Mouse (Mus musculus) T-cell, adult 2 months (primary cell): ENCODE data around the gene Ppp1r13b.

Experiments used
- DNase-seq: peaks from one replicate; pipeline ENCODE4 v3.0.0; 2022; ENCODE audit warnings: low spot score

Gene Ppp1r13b

DNA sequence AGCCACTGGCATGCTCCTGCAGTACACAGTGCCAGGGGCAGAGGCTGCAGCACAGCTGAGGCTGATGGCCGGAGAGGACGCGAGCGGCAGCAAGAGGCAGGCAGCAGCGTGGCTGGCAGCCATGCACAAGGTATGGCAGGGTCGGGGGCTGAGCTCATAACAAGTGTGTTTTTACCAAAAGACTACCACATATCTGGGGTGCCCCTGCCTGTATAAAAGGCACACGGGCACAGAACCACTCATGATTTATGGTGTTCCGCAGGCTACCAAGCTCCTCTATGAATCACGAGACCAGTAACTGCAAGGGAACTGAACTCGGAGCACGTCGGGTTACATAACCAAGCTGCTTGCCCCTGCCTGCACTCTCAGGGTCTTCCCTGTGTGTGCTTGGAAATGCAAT lies 80.4 kb downstream of the Ppp1r13b start:
- no peak for DNase-seq

DNA sequence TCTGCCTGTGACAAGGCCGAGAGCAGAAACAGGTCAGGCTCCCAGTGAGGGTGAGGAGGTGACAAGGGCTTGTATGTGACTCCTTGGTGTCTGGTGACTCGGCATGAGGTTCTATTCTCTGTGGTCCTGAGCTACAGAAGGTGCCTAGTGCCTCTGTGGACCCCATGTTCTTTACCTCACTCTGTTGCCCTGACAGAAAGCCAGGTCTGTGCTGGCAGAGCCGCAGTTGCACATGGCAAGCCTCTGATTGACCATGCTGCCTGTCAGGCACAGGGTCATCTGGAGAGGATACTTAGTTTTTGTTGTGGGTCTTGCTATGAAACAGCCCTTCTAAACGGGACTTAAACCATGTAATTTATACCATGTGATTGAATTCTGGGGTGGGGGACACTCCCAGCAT lies 86.0 kb downstream of the Ppp1r13b start:
- DNase-seq = no peak

DNA sequence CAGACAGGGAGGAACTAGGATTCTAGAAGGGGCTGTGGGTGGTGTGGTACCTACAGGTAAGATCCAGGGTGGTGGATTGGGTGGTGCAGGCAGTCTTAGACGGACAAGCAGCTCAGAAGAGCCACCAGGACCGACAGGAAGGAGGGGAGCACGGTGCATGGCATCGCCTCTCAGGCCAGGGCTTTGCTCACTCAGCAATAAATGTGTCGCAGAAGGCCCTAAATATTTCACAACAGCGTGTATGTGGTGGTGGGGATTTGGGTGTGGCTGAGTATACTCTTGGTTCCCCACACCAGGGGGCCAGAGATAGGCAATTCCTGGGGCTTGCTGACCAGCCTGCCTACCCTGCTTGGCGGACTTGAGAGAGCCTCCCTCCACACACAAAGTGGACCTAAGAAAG lies 87.2 kb downstream of the Ppp1r13b start:
- DNase-seq = no peak

DNA sequence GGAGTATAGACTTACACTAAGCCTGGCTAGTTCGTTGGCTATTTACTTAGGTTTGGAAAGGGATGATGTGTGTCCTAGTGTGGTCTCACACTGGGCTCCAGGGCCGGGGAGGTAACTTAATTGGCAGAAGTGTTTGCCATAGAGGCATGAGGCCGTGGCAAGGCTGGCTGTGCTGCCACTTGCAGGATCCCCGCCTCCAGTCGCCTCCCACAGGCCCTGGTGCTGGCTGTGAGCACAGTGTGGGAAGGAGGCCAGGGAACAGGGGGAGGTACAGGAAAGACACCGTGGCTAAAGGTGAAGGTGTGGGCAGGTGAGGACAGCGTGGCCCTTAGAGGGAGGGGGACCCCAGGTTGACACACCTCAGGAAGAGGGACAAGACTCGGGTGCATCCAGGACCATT lies 88.0 kb downstream of the Ppp1r13b start:
- DNase-seq = no peak

DNA sequence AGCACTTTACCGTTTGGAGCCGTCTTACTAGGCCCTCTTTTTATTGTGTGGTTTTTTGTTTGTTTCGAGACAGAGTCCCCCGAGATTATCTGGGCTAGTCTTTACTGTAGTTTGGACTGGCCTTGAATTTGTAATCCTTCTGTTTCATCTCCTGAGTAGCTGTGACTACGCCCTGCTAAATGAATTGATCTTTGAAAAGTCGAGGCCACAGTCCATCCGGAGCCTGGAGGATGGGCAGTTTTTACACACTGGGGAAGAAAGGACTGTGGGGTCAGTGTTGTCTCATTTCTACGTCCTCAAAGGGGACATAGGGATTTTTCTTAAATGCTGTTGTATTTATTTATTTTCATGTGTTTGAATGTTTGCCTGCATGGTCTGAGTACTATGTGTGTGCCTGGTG lies 89.9 kb downstream of the Ppp1r13b start:
- no peak for DNase-seq

DNA sequence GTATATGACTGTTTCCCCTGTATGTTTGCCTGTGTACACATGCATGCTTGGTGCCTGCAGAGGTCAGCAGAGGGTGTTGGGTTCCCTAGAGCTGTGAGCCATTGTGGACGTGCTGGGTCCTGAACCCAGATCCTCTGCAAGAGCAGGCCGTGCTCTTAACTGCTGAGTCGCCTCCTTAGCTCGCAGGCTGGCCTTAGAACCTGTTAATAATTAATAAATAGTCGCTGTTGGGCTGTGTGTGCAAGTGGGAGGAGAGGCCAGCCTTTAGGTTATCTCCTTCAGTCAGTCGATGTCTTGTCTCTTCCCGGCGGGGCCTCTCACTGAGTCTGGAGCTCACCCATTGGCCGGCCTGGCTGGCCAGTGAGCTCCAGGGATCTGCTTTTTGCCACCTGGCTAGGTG lies 90.9 kb downstream of the Ppp1r13b start:
- DNase-seq = no peak

DNA sequence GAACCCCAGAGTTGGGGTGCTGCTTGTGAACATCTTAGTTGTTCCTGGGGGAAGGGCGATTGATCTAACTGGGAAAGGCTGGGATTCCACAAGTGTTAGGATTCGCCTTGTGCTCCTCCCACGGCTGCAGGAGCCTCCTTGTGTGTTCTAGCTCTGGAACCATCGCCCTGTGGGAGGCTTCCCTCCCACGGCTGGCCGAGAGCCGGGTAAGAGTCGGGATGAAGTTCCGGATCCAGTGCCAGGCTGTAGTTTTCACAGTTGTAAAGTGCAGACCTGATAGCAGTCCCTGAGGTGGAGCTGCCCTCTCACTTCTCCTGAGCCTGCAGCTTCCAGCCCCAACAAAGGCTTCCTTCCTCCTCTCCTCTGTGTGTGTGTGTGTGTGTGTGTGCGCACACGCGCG lies 91.4 kb downstream of the Ppp1r13b start:
- DNase-seq = no peak

DNA sequence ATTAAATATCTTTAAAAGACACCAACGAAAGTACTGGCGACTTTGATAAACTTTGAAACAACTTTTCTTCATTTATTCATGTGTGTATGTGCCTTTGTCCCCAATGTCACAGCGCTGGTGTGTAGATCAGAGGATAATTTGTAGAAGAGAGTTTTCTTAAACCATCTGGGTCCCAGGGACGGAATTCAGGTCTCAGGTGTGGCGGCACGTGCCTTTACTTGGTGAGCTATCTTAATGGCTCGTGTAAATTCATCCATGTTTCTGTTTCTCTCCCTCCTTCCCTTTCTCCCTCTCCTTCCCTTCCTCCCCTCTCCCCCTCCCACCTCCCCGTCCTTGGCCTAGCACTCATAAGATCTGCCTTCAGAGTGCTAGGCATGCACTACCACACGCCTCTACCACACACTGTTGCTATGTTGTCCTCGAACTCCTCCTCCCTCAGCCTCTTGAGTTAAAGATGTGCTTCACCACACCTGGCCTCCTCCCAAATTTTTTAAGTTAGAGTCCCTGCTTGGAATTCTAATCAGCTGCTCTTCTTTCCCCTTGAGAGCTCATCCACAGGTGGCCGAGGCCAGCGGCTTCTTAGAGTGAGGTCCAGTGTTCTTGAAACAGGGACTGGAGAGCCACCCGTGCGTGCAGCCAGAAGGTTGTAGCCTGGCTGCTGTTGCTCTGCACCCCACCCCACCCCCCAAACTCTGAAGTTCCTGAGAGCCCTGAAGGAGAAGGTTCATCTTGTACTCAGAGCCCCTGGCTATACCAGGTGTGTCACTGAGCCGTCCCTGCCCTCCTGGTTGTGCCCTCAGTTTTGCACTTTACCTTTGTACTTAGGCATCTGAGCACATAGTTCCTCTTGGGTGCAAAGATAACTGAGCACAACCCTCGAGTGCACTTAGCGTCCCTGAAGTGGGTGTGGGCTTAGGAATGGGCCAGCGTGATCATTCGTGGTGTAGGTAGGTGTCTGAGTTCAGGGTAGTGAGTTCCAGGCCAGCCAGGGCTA lies 92.8 kb downstream of the Ppp1r13b start:
- no peak for DNase-seq

DNA sequence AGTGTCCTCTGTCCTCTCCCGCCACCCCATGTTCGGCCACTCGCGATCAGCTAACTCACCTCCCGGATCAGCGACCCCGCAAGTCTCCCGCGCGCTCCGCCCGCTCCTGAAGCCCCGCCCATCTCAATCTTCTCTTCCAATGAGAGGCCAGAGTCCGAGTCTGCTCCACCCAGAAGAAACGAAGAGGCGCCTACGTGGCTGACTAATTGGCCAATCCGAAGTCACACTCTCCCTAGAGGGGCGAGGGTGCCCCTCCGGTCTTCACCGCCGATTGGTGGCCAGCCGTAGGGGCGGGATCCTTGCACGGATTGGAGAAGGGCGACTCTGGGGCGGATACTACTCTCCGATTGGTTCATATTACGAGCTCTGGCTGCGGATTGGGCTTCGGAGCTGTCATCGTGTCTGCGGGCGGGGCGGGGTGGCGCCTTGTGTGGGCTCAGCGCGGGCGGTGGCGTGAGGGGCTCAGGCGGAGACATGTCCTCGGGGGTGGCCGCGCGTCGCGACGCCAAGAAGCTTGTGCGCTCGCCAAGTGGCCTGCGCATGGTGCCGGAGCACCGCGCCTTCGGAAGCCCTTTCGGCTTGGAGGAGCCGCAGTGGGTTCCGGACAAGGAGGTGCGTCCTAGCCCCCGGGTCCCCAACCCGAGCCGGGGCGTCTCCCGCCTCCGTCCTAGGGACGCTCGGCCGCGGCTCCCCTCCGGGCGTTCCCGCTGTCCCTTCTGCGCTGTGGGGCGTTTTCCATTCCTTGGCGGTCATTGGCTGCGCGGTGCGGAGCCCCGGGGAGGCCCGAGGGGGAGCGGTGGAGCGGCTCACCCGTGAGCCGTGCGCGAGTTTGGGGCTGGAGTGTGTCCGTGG lies 93.9 kb downstream of the Ppp1r13b start, which contains the start of the genes Xrcc3 and Zfyve21:
Gene Xrcc3 (minus strand): TSS at position 108 of the 852 bp plus-strand sequence.
Gene Zfyve21 (plus strand): TSS at position 405 of the 852 bp plus-strand sequence.
- peak; percentile 99 for DNase-seq

DNA sequence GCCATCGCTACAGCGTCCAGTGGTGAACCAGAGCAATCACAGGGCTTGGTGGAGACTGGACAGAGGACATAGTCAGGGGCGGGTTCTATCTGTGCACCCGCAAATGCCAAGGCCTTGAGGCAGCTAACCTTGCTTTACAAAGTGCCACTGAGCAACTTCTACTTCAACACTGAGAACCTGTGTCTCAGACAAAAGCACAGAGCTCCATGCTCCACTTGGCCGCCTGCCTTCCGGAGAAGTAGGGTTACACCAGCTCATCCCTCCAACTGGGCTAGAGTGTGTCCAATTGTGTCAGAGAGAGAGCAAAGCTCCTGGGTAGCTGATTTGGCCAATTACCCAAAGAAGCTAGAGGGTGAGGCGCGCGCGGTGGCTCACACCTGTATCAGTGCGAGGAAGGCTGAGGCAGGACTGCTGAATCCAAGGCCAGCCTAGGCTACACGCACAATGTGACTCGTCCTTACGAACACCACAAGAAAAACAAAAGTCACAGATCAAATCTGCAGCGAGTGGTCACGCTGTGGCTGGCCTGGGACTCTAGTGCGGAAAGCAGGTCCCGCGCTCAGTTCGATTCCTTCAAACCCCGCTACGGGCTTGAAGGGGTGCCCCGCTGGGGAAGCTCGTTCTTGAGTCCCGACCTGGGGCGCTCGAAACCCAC lies 94.7 kb downstream of the Ppp1r13b start:
- no peak for DNase-seq

DNA sequence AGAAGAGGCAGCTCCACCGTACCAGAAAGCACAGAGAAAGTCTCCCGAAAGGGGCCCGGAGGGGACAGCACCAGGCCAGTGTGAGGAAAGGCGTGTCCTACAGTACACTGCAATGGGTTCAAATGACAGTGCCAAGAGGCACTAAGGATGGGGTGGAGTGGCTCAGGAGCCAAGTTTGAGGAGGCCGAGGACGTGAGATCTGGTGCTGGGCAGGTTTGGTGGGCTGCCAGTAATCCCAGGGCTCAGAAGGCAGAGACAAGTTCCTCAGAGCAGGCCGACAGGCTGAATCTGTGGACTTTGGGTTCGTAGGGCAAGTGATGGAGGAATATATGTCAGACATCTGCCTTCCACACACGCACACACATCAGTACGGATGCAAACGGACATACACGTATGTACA lies 95.3 kb downstream of the Ppp1r13b start:
- DNase-seq = no peak

DNA sequence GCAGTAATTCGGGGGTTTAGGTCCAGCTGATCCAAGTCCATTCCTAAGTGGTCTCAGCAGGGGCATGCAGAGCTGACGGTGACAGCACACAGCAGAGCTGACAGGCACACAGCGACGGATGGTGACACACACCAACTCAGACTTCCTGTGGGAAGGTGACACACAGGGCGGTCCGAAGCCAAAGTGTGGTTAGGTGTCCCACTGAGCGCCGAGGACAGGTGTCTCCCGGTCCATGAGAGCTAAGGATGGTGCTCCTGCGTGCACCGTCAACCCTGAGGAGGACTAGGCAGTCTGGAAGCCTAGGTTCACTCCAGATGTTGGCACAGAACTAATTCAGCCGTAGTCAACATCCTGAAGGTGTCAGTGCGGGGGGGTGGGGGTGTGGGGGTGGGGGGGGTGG lies 95.8 kb downstream of the Ppp1r13b start:
- no peak for DNase-seq

DNA sequence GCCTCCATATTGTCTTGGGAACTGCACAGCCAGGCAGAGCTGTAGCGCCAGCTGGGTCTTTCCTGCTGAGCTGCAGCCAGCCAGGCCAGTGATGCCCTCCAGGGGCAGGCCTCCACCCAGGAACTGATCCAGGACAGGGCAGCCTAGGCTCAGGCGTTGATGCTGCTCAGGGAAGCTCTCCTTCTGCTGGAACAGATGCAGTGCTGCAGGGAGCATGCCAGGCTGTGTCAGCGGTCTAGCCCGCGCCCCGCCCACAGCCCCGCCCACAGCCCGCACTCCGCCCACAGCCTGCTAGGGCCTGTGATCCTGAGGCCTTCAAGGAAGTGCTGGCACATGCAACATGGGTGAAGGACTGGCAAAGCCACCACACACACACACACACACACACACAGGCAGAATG lies 98.1 kb downstream of the Ppp1r13b start:
- peak; percentile 57 for DNase-seq

DNA sequence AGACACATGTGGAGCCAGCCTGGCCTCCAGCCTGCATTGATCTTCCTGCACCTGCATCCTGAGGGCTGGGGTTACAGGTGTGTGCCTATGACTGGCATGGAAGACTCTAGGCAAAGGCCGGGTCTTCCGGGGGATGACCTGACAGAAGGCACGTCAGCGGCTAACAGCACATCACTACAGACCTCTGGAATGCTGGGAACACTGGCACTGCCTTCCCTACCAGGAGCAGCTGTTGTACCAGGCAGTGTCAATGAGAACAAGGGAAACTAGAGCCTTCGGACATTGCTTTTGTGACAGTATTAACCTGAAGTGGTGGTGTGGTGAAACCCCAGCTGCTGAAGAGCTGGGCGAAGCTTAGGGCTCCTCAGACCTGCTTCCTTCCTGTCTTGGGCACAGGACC lies 99.1 kb downstream of the Ppp1r13b start:
- DNase-seq = no peak

DNA sequence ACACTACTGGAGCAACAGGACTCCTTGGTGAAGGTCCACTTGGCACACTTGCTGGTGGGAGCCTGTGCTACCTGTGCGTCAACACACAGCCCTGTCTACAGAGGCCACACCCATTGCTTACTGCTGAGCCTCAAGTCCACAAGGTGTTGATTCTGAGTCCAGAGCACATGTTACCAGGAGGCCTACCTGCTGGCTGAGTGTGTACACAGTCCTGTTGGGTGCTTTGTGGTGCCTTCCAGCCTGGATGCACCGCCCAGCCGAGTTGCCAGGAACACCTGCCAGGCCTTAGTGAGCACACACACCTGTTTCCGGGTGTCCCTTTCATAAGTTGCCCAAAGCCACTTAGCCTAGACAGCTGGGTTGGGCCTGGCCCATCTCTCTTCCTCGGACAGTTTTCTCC lies 104.4 kb downstream of the Ppp1r13b start:
- DNase-seq = no peak

DNA sequence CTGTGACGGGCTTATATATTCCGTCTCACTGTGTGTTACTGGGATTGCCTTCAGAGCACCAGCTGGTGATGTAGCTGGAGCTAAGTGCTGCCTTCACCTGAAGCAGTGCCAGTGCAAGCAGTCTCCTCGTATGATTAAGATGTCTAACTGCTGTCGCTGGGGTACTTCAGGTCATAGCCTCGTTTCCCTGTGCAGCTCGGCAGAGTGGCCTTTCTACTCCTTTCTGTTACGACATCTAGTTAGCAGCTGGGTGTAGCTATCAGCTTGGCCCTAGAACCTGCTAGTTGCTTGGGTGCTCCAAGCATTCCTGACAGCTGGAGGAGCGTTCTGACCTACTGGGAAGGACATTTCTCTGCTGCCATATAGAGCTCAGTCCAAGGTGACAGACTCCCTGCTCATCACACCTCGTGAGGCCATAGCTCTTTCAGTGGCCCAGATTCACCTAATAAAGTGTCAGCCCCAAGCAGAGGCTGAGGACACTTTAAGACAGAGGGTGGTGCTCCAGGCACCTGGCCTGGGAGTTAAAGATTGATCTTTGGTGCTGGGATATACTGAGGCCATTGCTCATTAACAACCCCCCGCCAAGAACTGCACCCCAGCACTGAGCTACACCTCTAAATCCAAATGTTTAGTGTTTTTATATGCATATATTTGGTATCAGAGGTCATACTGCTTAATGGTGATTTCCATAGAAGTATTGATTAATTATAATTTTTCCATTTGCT lies 107.3 kb downstream of the Ppp1r13b start:
- DNase-seq = no peak

DNA sequence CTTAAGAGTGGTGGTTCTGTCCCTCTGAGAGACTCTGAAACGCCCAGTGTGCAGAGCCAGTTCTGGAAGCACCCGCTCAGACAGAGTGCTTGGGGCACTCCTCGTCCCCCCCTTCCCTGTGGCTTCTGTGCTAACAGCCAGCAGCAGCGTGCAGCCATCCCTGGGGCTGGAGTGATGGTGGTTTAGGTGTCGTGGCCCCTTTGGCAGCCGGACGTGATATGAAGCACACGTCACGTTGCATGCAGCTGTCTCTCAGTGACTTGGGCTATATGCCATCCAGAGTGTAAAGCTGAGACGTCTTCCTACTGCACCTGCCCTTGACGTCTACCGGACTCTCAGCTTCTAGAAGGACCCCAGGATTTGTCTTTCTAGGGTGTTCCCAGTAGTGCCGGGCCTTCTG lies 109.4 kb downstream of the Ppp1r13b start:
- DNase-seq = no peak

DNA sequence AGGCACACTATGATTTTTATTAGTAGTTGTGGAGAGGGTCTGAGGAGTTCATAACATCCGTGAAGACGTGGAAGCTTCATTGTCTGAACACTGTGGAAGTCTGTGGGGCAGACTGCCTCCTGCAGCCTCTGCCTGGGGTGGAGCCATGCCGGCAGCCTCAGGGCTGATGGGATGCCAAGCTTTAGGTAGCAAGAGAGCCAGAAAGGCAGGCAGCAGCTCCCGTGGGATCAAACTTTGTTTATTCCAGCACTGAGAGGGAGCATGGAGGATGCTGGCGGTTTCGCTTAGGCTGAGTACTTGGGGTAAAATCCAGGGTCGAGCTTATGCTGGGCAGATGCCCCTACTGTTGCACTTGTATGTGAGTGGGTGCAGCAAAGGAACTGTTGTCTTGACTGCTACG lies 110.7 kb downstream of the Ppp1r13b start:
- DNase-seq = no peak

DNA sequence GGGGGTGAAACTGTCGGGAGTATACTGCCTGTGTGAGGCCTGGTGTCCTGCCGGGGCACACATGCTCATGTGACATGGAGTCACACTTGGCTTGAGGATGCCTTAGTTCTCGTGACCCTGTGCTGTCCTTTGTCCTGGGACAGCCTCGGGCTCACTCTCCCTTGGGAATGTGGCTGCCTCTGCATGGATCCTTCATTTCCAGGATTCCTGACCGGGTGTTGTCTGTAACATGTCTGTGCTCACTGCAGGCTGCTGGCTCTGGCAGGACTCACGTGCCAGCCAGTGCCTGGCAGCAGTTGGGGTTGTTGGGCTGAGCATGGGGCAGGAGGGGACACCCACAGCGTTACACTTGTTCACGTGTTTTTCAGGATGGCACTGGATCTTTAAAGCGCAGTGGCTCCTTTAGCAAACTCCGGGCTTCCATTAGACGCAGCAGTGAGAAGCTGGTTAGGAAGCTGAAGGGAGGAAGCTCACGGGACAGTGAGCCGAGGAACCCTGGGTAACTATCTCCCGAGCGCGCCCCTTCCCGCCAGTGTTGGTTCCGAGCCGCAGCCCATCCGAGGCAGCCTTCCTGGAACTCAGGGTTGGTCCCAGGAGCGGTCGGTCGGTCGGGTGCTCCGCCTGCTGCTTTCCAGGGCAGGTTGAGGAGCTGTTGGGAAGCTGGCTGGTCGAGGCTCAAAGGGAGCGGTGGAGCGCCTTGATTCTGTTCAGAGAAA lies 112.6 kb downstream of the Ppp1r13b start:
- no peak for DNase-seq

DNA sequence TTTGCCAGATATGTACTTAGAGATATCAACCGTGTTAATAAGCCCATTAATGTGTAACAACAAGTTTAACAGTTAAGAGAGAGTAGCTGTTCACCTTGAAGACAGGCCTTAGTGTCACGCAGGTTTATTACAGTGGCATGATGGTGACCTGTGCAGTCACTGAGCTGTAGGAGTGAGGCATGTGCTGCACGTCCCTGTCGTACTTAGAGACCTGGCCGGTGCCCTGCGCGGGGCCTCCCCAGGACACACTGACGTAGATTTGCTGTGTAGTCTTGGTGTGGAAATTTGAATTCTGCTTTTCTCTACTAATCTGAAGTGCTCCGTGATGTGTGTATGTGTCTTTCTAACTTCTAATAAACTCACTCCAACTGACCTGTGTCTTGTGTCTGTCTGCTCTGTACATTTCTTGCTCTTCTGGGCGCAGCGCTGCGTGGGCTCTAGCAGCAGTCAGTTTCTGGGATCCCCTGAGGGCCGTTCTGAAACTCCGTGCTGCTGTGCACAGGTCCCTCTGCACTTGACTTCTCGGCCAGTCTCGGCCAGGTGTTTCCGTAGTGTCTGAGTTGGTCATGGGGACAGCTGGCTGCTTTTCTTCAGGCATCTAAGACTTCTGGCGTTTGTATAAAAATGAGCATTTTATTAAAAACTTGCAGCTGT lies 113.3 kb downstream of the Ppp1r13b start:
- no peak for DNase-seq
